Mouse (Mus musculus): Measurements from ENCODE around the gene Gm21985.

DNA sequence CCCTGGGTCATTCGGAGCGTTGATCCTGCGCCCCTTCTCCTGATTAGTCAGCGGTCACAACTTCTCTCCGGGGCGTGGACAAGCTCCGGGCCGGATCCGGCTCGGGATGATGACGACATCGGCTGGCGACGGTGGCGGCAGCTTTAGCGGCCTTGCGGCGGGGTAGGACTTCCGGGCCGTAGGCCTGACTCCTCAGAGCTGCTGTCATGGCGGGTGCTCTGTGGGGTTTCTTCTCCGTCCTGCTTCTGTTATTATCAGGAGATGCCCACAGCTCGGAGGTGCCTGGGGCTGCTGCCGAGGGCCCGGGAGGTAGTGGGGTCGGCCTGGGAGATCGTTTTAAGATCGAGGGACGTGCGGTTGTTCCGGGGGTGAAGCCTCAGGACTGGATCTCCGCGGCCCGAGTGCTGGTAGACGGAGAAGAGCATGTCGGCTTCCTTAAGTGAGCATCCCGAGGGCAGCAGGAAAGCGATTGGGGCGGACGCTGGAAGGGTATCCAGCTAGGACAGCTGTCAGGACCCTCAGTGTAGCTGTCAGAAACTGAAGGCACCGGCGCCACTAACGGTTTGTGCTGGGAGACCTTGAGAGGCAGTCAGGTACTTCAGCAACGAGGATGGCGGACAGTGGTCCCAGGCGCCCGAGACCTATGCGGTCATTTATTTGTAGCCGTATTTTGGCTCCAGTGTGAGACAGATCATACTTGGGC is 188.9 kb downstream of the Gm21985 start, which contains the start of gene Emc7:
- TF ChIP-seq POLR2A (IDR thresholded peaks at IDR 0.05; ENCODE audit: control insufficient read depth, extremely low read depth, insufficient read depth, low read length, poor library complexity) (peak; percentile 76), CTCF (IDR thresholded peaks at IDR 0.05; ENCODE audit: borderline replicate concordance, control insufficient read depth, extremely low read depth, insufficient read depth, low read length, poor library complexity) (peak; percentile 59; the same call in 1 of the 2 replicates)
